ENCODE assay signal across 27 mouse cellular contexts in the genomic region with DNA sequence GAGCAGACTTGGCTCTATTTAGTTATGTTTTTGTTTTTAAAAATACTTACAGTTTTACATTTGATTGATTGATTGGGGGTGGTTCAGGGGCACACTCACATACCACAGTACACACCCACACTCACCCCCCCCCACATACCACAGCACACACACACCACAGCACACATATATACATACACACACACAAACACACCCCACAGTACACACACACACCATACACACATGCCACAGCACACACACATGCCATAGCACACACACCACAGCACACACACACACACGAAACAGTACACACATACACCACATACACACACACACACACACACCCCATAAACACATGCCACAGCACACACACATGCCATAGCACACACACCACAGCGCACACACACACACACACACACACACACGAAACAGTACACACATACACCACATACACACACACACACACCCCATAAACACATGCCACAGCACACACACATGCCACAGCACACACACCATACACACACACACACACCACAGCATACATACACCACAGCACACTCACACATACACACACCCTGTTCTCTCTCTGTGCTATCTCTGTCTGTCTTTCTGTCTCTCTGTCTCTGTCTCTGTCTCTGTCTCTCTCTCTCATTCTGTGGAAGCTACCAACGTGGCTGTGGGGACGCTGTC. TPM values are rescaled to one million over a fixed set of nuclear protein-coding genes. Genes with fewer than 3 reads are reported as not detected.
A peak's percentile ranks its signal among the peaks of the same experiment; 100 is the strongest.
DNase-seq lines count a peak whose midpoint lies in the region; ATAC-seq and TF ChIP-seq lines count a peak whose summit lies in the region.
"Had no signal": no experiment of that assay in that cellular context is flagged by ENCODE, and none has a peak within 500 bp of the region (broad histone marks: within the 10 kb centered on the region; RNA-seq: fewer than 3 reads in every experiment).

No protein-coding gene starts in this region.

- peaks cover 41% of the 10 kb centered on the region for H3K4me1 ChIP-seq in heart, embryonic 15.5 days (replicated peaks)
- H3K4me1 ChIP-seq in heart, embryonic 10.5 days: peaks cover 39% of the 10 kb centered on the region
- peaks cover 6% of the 10 kb centered on the region for H3K4me1 ChIP-seq in testis, adult 2 months (ENCODE audit: control insufficient read depth, insufficient read depth, low read length)
- H3K4me1 ChIP-seq: forebrain, embryonic 13.5 days had no signal

- peak; percentile 50; the same call in 1 of the 2 replicates for ATAC-seq in heart, embryonic 15.5 days (replicated peaks; ENCODE audit: insufficient number of reproducible peaks, insufficient read depth, low FRiP score, low read depth)
- ATAC-seq: forebrain, embryonic 13.5 days; liver, postnatal 0 days had no signal

- no peak for TF ChIP-seq CTCF in layer of hippocampus, adult 2 months (conservative IDR thresholded peaks at IDR 0.05)
- no peak for TF ChIP-seq CTCF in testis, adult 2 months (IDR thresholded peaks at IDR 0.05; ENCODE audit: control insufficient read depth, insufficient read depth, insufficient replicate concordance, low read depth, low read length)

- TF ChIP-seq POLR2A in testis, adult 2 months (IDR thresholded peaks at IDR 0.05; ENCODE audit: control insufficient read depth, low read depth, low read length): no peak

- no peak overlapping the region for H3K4me2 ChIP-seq in heart, embryonic 15.5 days
- H3K4me2 ChIP-seq: forebrain, embryonic 13.5 days had no signal

- H3K27ac ChIP-seq in heart, embryonic 15.5 days: peak overlapping the region; percentile 86
- H3K27ac ChIP-seq in heart, embryonic 10.5 days: no peak overlapping the region
- H3K27ac ChIP-seq in layer of hippocampus, adult 2 months: peak overlapping the region; percentile 70; the same call in 1 of the 2 replicates
- H3K27ac ChIP-seq in testis, adult 2 months (ENCODE audit: control insufficient read depth, insufficient read depth, low read depth, low read length): no peak overlapping the region
- H3K27ac ChIP-seq: forebrain, embryonic 13.5 days; limb, embryonic 10.5 days; stomach, postnatal 0 days had no signal

- DNase-seq in heart, embryonic 10.5 days (ENCODE audit: low spot score): no peak
- DNase-seq in layer of hippocampus, adult 2 months (ENCODE audit: low spot score in 2 of 2): no peak
- no peak for DNase-seq in layer of hippocampus, adult 9-11 months
- DNase-seq in testis, postnatal 14 days (ENCODE audit: low spot score): no peak
- no peak for DNase-seq in urinary bladder, postnatal 25 days (ENCODE audit: low spot score)
- DNase-seq in embryo, embryonic 9.5 days (ENCODE audit: extremely low spot score): no peak
- DNase-seq: B cell, adult 2 months; cerebellum, adult 18-20 months; cerebellum, postnatal 25 days; gastrocnemius, postnatal 14 days; kidney, adult 11 months; kidney, postnatal 25 days; liver, postnatal 0 days; retina, postnatal 1 day; right cerebral cortex, postnatal 4 days; thymus, postnatal 14 days had no signal

- H3K9me3 ChIP-seq in heart, embryonic 15.5 days (replicated peaks): no peaks in the 10 kb centered on the region
- H3K9me3 ChIP-seq in heart, embryonic 10.5 days: no peaks in the 10 kb centered on the region
- H3K9me3 ChIP-seq: forebrain, embryonic 13.5 days; limb, embryonic 10.5 days had no signal

- H3K9ac ChIP-seq in heart, embryonic 15.5 days: no peak overlapping the region
- H3K9ac ChIP-seq: forebrain, embryonic 13.5 days; liver, postnatal 0 days had no signal

- H3K36me3 ChIP-seq in heart, embryonic 15.5 days: no peaks in the 10 kb centered on the region
- H3K36me3 ChIP-seq in heart, embryonic 10.5 days: no peaks in the 10 kb centered on the region
- H3K36me3 ChIP-seq in testis, adult 2 months (ENCODE audit: control insufficient read depth, insufficient read depth, low read length): no peaks in the 10 kb centered on the region
- H3K36me3 ChIP-seq: limb, embryonic 10.5 days had no signal

- 94% methylated on average over 5 of the region's 5 CpGs for WGBS in heart, embryonic 15.5 days
- 98% methylated on average over 5 of the region's 5 CpGs for WGBS in heart, embryonic 10.5 days

- H3K27me3 ChIP-seq in heart, embryonic 15.5 days: no peaks in the 10 kb centered on the region
- no peaks in the 10 kb centered on the region for H3K27me3 ChIP-seq in heart, embryonic 10.5 days (ENCODE audit: insufficient read depth, poor library complexity, severe bottlenecking)
- no peaks in the 10 kb centered on the region for H3K27me3 ChIP-seq in testis, adult 2 months (ENCODE audit: control insufficient read depth, insufficient read depth, low read length)
- H3K27me3 ChIP-seq: forebrain, embryonic 13.5 days had no signal

- no peak overlapping the region for H3K4me3 ChIP-seq in heart, embryonic 15.5 days
- H3K4me3 ChIP-seq in heart, embryonic 10.5 days: no peak overlapping the region
- H3K4me3 ChIP-seq in layer of hippocampus, adult 2 months: no peak overlapping the region
- H3K4me3 ChIP-seq in testis, adult 2 months (ENCODE audit: control insufficient read depth, low read depth, low read length): peak overlapping the region; percentile 4
- H3K4me3 ChIP-seq: erythroblast, embryonic 14.5 days; forebrain, embryonic 13.5 days; left cerebral cortex, adult 2 months; limb, embryonic 10.5 days; myocyte had no signal

RNA-seq across cellular contexts. Expression of gene Nt5dc3, which starts 17.4 kb away (rescaled TPM):
- polyA plus RNA-seq in heart, embryonic 15.5 days (2015; fragmentation: Nextera tagmentation; extraction: Ambion mirVana): 3.2 and 3.4 TPM in 2 replicates
- polyA plus RNA-seq in heart, embryonic 10.5 days (2016; fragmentation: Nextera tagmentation; extraction: Ambion mirVana): 1.4 and 1.6 TPM in 2 replicates
- 100 to 1,000 TPM; 126 to 148 TPM for total RNA-seq in layer of hippocampus, adult 2 months (2021)
- 7.0 and 7.7 TPM in 2 replicates for polyA plus RNA-seq in testis, adult 2 months (2012; rRNA removed)

RNA-seq across cellular contexts. Expression of gene Gm49358, which starts 32.4 kb away (rescaled TPM):
- polyA plus RNA-seq in heart, embryonic 15.5 days (2015; fragmentation: Nextera tagmentation; extraction: Ambion mirVana): not detected in 2 replicates
- not detected in 2 replicates for polyA plus RNA-seq in heart, embryonic 10.5 days (2016; fragmentation: Nextera tagmentation; extraction: Ambion mirVana)
- 10 to 100 TPM; 42.5 to 54.0 TPM for total RNA-seq in layer of hippocampus, adult 2 months (2021)
- polyA plus RNA-seq in testis, adult 2 months (2012; rRNA removed): not detected in 2 replicates
- total RNA-seq: megakaryocyte-erythroid progenitor cell, adult 5-6 weeks had no signal
- polyA plus RNA-seq: erythroblast, embryonic 14.5 days; forebrain, embryonic 13.5 days; frontal cortex, adult 2 months; limb, embryonic 10.5 days; liver, adult 2 months; liver, postnatal 0 days; myocyte; stomach, postnatal 0 days had no signal

Comparison
In these comparisons a context has a peak if more than half of its experiments do, and no peak if none do; other contexts are left out.
1. H3K27ac ChIP-seq: peak in heart, embryonic 15.5 days (single experiment) and layer of hippocampus, adult 2 months (single experiment); none in heart, embryonic 10.5 days (single experiment) and testis, adult 2 months (single experiment).